Mouse (Mus musculus) liver, adult (tissue): ENCODE measurements around the gene Zbtb11.

Experiments used
- GATA4 ChIP-seq: IDR thresholded peaks from 2 replicates; pipeline ENCODE4 v1.6.1; 2014; ENCODE audit warnings: mild to moderate bottlenecking, low read length; ENCODE audit not compliant: insufficient replicate concordance

Zbtb11 gene

GRCm38 (mm10) chr16:55973431-55974255 is at the start of gene Zbtb11:
Gene Zbtb11, plus strand, starts transcription at chr16:55973883.
- peak; percentile 65; the same call in 1 of the 2 replicates for TF ChIP-seq GATA4

- TF ChIP-seq GATA4 = no peak
These were observed 49.7 kb upstream of the Zbtb11 start for GRCm38 (mm10) chr16:55924010-55924409.

- no peak for TF ChIP-seq GATA4
These were observed 39.9 kb upstream of the Zbtb11 start for GRCm38 (mm10) chr16:55933681-55934343.

GRCm38 (mm10) chr16:55934453-55935037 is 39.1 kb upstream of the Zbtb11 start, which contains the start of gene Cep97:
Gene Cep97, minus strand, starts transcription at chr16:55934855.
- TF ChIP-seq GATA4 = no peak

- no peak for TF ChIP-seq GATA4
These were observed 34.9 kb upstream of the Zbtb11 start for GRCm38 (mm10) chr16:55938761-55939160.

- no peak for TF ChIP-seq GATA4
These were observed 34.0 kb upstream of the Zbtb11 start for GRCm38 (mm10) chr16:55939703-55940102.

- TF ChIP-seq GATA4 = no peak
These were observed 32.9 kb upstream of the Zbtb11 start for GRCm38 (mm10) chr16:55940781-55941180.

GRCm38 (mm10) chr16:55947266-55947665 is 26.4 kb upstream of the Zbtb11 start:
- TF ChIP-seq GATA4 = peak; percentile 40; the same call in 1 of the 2 replicates

- TF ChIP-seq GATA4 = no peak
These were observed 24.7 kb upstream of the Zbtb11 start for GRCm38 (mm10) chr16:55948963-55949362.

- TF ChIP-seq GATA4 = no peak
These were observed 23.2 kb upstream of the Zbtb11 start for GRCm38 (mm10) chr16:55950462-55950861.

GRCm38 (mm10) chr16:55950946-55951678 is 22.6 kb upstream of the Zbtb11 start:
- TF ChIP-seq GATA4 = no peak

- TF ChIP-seq GATA4 = no peak
These were observed 21.9 kb upstream of the Zbtb11 start for GRCm38 (mm10) chr16:55951679-55952327.

- TF ChIP-seq GATA4 = no peak
These were observed 20.9 kb upstream of the Zbtb11 start for GRCm38 (mm10) chr16:55952771-55953170.

GRCm38 (mm10) chr16:55964126-55964949 is 9.3 kb upstream of the Zbtb11 start:
- no peak for TF ChIP-seq GATA4
